Mouse (Mus musculus) midbrain, embryonic 16.5 days (tissue): ENCODE results near the gene Aff4. TPM values are rescaled to one million over a fixed set of nuclear protein-coding genes. Genes with fewer than 3 reads are reported as not detected.
A peak's percentile ranks its signal among the peaks of the same experiment; 100 is the strongest.

Source experiments
- ATAC-seq: fragments of 200-750 bp; cut with Nextera tagmentation; 2 replicates; pipeline ENCODE4 v1.8.0; 2017; ENCODE audit warnings: moderate TSS enrichment
- H3K27ac ChIP-seq: fragments of 300-500 bp; sonication (generic); 2 replicates; pipeline ENCODE4 v1.5.1; 2014; ENCODE audit warnings: mild to moderate bottlenecking, low read length, mixed read lengths
- H3K27me3 ChIP-seq: fragments of 300-500 bp; sonication (generic); 2 replicates; pipeline ENCODE4 v1.6.1; 2014; ENCODE audit warnings: low read depth, low read length, mixed read lengths; ENCODE audit not compliant: control insufficient read depth, insufficient read depth
- H3K36me3 ChIP-seq: fragments of 300-500 bp; sonication (generic); 2 replicates; pipeline ENCODE4 v1.6.1; 2014; ENCODE audit warnings: mild to moderate bottlenecking, low read length, moderate library complexity, mixed read lengths; ENCODE audit not compliant: control insufficient read depth, insufficient read depth
- H3K4me1 ChIP-seq: fragments of 300-500 bp; sonication (generic); 2 replicates; pipeline ENCODE4 v1.6.1; 2014; ENCODE audit warnings: mild to moderate bottlenecking, low read length, mixed read lengths; ENCODE audit not compliant: control insufficient read depth, insufficient read depth
- H3K4me2 ChIP-seq: fragments of 300-500 bp; sonication (generic); 2 replicates; pipeline ENCODE4 v1.6.1; 2014; ENCODE audit warnings: mild to moderate bottlenecking, low read length, mixed read lengths
- H3K4me3 ChIP-seq: fragments of 300-500 bp; sonication (generic); 2 replicates; pipeline ENCODE4 v1.5.1; 2014; ENCODE audit warnings: low read depth, mild to moderate bottlenecking, low read length, moderate library complexity, mixed read lengths
- H3K9ac ChIP-seq: fragments of 300-500 bp; sonication (generic); 2 replicates; pipeline ENCODE4 v1.6.1; 2014; ENCODE audit warnings: low read depth, low read length, mixed read lengths
- H3K9me3 ChIP-seq: fragments of 300-500 bp; sonication (generic); replicated peaks from 2 replicates; pipeline ENCODE4 v1.6.1; 2014; ENCODE audit warnings: mild to moderate bottlenecking, low read length, mixed read lengths; ENCODE audit not compliant: control insufficient read depth, poor library complexity, severe bottlenecking
- WGBS: fragments of 180-500 bp; shearing (Covaris S2); extraction: QIAGEN DNeasy Blood & Tissue Kit; methylation state at CpG from one replicate; pipeline ENCODE4 v1.1.7; 2014; 5-methylcytosine and 5-hydroxymethylcytosine counted together
- polyA plus RNA-seq: library from polyadenylated mRNA; unstranded; fragments of >200 nt; fragmentation: Nextera tagmentation; extraction: Ambion mirVana; gene quantifications from 2 replicates; pipeline ENCODE4 v1.2.1, GENCODE M21; 2015

Aff4 gene
- polyA plus RNA-seq: 42.4 and 53.5 TPM in 2 replicates

DNA sequence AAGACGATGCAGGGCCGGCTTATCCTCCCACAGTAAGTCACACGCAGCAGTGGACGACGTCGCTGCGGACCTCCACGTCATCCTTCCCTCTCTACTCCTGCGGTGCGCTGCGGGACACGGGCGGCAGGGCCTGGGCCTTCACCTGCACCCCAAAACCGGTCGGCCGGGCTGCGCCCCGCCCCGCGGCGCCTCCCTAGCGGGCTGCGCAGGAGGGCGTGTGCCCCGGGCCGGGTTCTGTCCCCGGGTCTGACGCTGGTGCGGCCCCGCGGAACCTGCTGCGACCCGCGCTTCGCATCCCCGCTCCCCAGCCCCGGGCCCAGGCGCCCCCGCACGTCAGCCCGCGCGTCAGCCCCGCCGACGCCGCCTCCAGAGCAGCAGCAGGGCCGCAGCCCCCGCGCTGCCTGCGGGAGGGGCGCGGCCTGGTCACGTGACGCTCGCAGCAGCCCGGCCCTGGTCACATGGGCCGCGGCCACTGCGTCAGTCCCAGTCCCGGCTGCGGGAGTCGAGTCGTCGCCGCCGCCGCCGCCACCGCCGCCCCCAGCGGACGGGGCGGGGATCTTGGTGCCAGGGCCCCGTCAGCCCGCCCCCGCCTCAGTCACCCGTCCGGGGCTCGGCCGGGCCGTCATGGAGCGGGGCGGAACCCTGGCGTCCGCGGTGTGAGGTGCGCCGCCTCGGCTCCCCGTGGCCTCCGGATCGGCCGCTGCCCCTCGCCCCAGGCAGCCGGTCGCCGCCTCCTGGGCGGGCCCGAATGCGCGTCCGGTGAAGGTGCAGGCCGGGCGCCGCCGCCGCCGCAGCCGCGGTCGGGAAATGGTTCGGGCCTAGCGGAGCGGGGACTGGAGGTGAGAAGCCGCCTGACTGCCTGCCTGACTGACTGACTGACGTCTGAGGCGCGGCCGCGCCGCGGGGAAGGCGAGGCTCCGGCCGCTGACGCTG, at the start of gene Aff4:
Gene Aff4 (plus strand): TSS at position 543 of the 933 bp plus-strand sequence.
- Histone ChIP-seq H3K27ac (peak within 1 kb of the TSS; percentile 99), H3K9me3 (no peaks in the 10 kb centered on the region), H3K9ac (peak within 1 kb of the TSS; percentile 99), H3K4me2 (peak within 1 kb of the TSS; percentile 79), H3K36me3 (no peaks in the 10 kb centered on the region), H3K4me3 (peak within 1 kb of the TSS; percentile 96), H3K27me3 (no peaks in the 10 kb centered on the region), H3K4me1 (peaks cover 16% of the 10 kb centered on the region)
- ATAC-seq: peak; percentile 90
- WGBS: under 1% methylated on average over 121 of the region's 127 CpGs

- H3K9ac ChIP-seq: peak overlapping the region; percentile 62
- WGBS: 53% methylated on average over 9 of the region's 9 CpGs
- H3K36me3 ChIP-seq: no peaks in the 10 kb centered on the region
- peak overlapping the region; percentile 88 for H3K27ac ChIP-seq
- H3K4me2 ChIP-seq: peak overlapping the region; percentile 61
- no peak for ATAC-seq
- peaks cover 29% of the 10 kb centered on the region for H3K4me1 ChIP-seq
- no peaks in the 10 kb centered on the region for H3K27me3 ChIP-seq
- peak overlapping the region; percentile 100 for H3K4me3 ChIP-seq
- no peaks in the 10 kb centered on the region for H3K9me3 ChIP-seq
These were observed 49.5 kb upstream of the Aff4 start for GRCm38 (mm10) chr11:53301167-53301515.

DNA sequence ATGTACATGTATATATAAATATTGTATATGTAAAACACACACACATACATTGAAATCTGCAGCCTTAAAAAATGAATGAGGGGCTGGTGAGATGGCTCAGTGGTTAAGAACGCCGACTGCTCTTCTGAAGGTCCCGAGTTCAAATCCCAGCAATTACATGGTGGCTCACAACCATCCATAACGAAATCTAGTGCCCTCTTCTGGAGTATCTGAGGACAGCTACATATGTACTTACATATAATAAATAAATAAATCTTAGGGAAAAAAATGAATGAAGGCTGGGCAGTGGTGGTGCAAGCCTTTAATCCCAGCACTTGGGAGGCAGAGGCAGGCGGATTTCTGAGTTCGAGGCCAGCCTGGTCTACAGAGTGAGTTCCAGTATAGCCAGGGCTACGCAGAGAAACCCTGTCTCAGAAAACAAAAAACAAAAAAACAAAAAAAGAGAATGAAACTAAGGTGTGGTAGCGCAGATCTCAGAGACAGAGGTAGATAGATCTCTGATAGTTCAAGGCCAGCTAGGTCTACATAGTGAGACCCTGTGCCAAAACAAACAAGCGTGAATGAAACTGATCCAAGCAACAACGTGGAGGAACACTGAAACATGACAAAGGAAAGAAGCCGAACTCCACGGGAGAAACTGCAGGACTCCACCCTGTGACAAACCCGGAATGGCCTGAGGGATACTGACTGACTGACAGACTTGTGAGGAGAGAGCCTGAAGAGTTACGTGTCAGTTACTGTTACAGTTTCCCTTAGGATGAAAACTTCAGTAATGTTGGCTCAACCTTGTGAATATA, 46.4 kb upstream of the Aff4 start:
- no peak overlapping the region for H3K4me2 ChIP-seq
- no peaks in the 10 kb centered on the region for H3K27me3 ChIP-seq
- no peaks in the 10 kb centered on the region for H3K9me3 ChIP-seq
- H3K4me1 ChIP-seq: peaks cover 6% of the 10 kb centered on the region
- no peak overlapping the region for H3K9ac ChIP-seq
- ATAC-seq: no peak
- 87% methylated on average over 14 of the region's 14 CpGs for WGBS
- no peaks in the 10 kb centered on the region for H3K36me3 ChIP-seq
- no peak overlapping the region for H3K4me3 ChIP-seq
- H3K27ac ChIP-seq: no peak overlapping the region

DNA sequence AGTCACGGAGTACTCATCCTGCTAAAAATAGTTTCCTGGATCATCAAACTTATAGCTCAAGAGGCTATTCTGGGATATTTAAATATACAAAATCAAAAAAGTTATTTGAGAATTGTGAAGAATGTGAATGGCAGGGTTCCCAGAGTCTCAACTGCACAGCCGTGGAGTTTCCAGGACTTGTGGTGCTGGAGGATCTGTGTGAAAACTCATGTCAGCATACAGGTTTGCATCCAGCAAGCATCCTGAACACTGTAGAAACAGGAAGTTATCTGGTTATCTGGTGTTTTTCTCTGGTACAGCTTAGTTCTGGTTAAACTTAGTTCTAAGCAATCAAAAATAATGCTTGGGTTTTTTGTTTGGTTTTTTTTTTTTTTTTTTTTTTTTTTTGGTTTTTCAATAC, 43.7 kb upstream of the Aff4 start:
- Histone ChIP-seq H3K4me3 (no peak overlapping the region), H3K9ac (no peak overlapping the region), H3K4me2 (no peak overlapping the region), H3K36me3 (no peaks in the 10 kb centered on the region), H3K27ac (no peak overlapping the region), H3K9me3 (no peaks in the 10 kb centered on the region), H3K4me1 (no peaks in the 10 kb centered on the region), H3K27me3 (no peaks in the 10 kb centered on the region)
- ATAC-seq: no peak
- WGBS: 91% methylated on average over 2 of the region's 2 CpGs

GRCm38 (mm10) chr11:53307558-53308065, 43.0 kb upstream of the Aff4 start:
- no peaks in the 10 kb centered on the region for H3K9me3 ChIP-seq
- no peaks in the 10 kb centered on the region for H3K4me1 ChIP-seq
- H3K9ac ChIP-seq: no peak overlapping the region
- H3K27me3 ChIP-seq: no peaks in the 10 kb centered on the region
- no peak overlapping the region for H3K4me2 ChIP-seq
- ATAC-seq: no peak
- 75% methylated on average over 10 of the region's 10 CpGs for WGBS
- H3K27ac ChIP-seq: no peak overlapping the region
- no peaks in the 10 kb centered on the region for H3K36me3 ChIP-seq
- H3K4me3 ChIP-seq: no peak overlapping the region

DNA sequence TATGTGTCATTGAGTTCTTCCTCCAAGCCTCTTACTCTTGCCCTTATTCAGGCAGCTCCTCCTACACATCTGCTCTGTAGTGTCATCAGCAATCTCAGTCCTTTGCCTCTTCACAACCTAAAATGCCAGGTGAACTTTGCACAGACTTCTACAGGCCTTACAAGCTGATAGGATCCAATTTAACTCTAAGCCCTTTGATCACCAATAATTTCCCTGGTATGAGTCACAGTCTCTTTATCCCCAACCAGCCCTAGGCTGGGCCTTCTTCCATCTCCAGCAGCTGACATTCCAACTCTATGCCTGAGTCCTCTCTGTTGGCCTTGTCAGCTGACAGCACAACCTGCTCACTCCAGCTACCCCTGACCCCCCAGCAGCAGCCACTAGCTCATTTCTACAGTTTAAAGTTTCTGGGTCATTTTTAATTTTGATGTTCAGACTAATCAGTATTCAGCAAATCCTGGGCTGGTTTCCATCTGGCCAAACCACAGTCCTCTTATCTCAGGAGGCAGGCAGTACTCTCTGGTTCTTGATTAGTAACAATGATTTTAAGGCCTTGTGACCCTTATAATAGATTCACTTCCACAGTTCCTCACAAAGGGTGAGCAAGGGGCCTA, 42.3 kb upstream of the Aff4 start:
- H3K27ac ChIP-seq: no peak overlapping the region
- no peak overlapping the region for H3K4me3 ChIP-seq
- H3K9me3 ChIP-seq: no peaks in the 10 kb centered on the region
- no peaks in the 10 kb centered on the region for H3K27me3 ChIP-seq
- no peak for ATAC-seq
- H3K4me2 ChIP-seq: no peak overlapping the region
- H3K9ac ChIP-seq: no peak overlapping the region
- H3K36me3 ChIP-seq: no peaks in the 10 kb centered on the region
- no peaks in the 10 kb centered on the region for H3K4me1 ChIP-seq

- WGBS: 68% methylated on average over 2 of the region's 2 CpGs
These were observed 41.7 kb upstream of the Aff4 start for GRCm38 (mm10) chr11:53308884-53309310.

DNA sequence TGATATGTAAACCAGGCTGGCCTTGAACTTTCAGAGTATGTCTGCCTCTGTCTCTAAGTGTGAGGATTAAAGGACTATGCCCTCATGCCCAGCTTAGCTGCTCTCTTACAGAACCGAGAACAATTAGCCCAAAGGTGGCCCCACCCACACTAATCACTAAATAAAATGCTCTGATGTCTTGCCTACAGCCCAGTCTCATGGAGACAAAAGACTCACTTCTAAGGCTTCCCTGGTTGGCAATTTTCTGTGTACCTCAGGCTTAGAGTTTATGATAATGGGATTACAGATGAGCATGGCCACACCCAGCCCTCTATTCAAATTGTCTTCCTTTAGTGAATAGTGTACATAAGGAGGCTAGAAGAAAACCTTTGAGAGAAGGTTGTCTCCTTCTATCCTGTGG, 39.2 kb upstream of the Aff4 start:
- Histone ChIP-seq H3K27me3 (no peaks in the 10 kb centered on the region), H3K9me3 (no peaks in the 10 kb centered on the region), H3K9ac (no peak overlapping the region), H3K4me1 (no peaks in the 10 kb centered on the region), H3K4me3 (no peak overlapping the region), H3K4me2 (no peak overlapping the region), H3K36me3 (no peaks in the 10 kb centered on the region), H3K27ac (no peak overlapping the region)
- ATAC-seq: no peak
- 18% methylated on average over 1 of the region's 1 CpGs for WGBS

More at GRCm38 (mm10) chr11:53308884-53309310, 41.7 kb upstream of the Aff4 start:
- Histone ChIP-seq H3K27me3 (no peaks in the 10 kb centered on the region), H3K4me3 (no peak overlapping the region), H3K9ac (no peak overlapping the region), H3K9me3 (no peaks in the 10 kb centered on the region), H3K36me3 (no peaks in the 10 kb centered on the region), H3K4me1 (no peaks in the 10 kb centered on the region), H3K27ac (no peak overlapping the region), H3K4me2 (no peak overlapping the region)
- ATAC-seq: no peak
